Comparison of ENCODE assay signal across 9 mouse cellular contexts in the genomic region with DNA sequence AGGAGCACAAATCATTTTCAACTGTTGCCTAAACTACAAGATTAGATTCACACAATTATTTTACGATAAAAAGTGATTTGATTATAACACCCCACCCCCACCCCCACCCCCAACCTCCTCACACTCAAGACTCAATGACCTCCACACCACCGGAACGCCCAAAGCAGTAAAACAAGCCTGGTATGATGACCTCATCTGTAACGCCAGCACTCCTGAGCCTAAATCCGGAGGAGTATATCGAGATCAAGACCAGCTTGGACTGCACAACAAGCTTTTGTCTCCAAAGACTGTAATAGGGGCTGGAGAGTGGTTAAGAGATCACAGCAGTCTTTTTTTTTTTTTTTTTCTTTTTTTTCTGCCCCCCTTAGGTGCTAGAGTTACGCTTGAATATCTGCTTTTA. TPM values are rescaled to one million over a fixed set of nuclear protein-coding genes. Genes with fewer than 3 reads are reported as not detected.
DNase-seq lines count a peak whose midpoint lies in the region; ATAC-seq and TF ChIP-seq lines count a peak whose summit lies in the region.
"Had no signal": no experiment of that assay in that cellular context is flagged by ENCODE, and none has a peak within 500 bp of the region (broad histone marks: within the 10 kb centered on the region; RNA-seq: fewer than 3 reads in every experiment).

No protein-coding gene starts in this region.

- H3K9me3 ChIP-seq in heart, embryonic 13.5 days: no peaks in the 10 kb centered on the region
- H3K9me3 ChIP-seq in forebrain, embryonic 14.5 days (replicated peaks; ENCODE audit: control insufficient read depth, low read length): no peaks in the 10 kb centered on the region
- no peaks in the 10 kb centered on the region for H3K9me3 ChIP-seq in liver, embryonic 14.5 days (ENCODE audit: control insufficient read depth, low read length)

- ATAC-seq in heart, embryonic 13.5 days (ENCODE audit: extremely low read depth, insufficient number of reproducible peaks, low FRiP score, low TSS enrichment): no peak
- ATAC-seq in forebrain, embryonic 14.5 days: no peak
- ATAC-seq in liver, embryonic 14.5 days (ENCODE audit: insufficient read depth): no peak
- no peak for ATAC-seq in erythroid progenitor cell, adult 5-6 weeks (replicated peaks; ENCODE audit: low FRiP score, poor library complexity, severe bottlenecking)

- no peak overlapping the region for H3K27ac ChIP-seq in heart, embryonic 13.5 days (replicated peaks)
- H3K27ac ChIP-seq in forebrain, embryonic 14.5 days (ENCODE audit: low read depth, low read length): no peak overlapping the region
- H3K27ac ChIP-seq in liver, embryonic 14.5 days: no peak overlapping the region

- no peaks in the 10 kb centered on the region for H3K27me3 ChIP-seq in heart, embryonic 13.5 days (replicated peaks)
- H3K27me3 ChIP-seq in forebrain, embryonic 14.5 days (replicated peaks; ENCODE audit: control insufficient read depth, insufficient read depth, low read length): no peaks in the 10 kb centered on the region
- no peaks in the 10 kb centered on the region for H3K27me3 ChIP-seq in liver, embryonic 14.5 days (ENCODE audit: control insufficient read depth, insufficient read depth, low read length)

- TF ChIP-seq EP300 in liver, embryonic 14.5 days (IDR thresholded peaks at IDR 0.05; ENCODE audit: low read depth): no peak

- WGBS in heart, embryonic 13.5 days: 3% methylated on average over 7 of the region's 7 CpGs
- 4% methylated on average over 7 of the region's 7 CpGs for WGBS in forebrain, embryonic 14.5 days
- WGBS in liver, embryonic 14.5 days (ENCODE audit: insufficient replicate concordance): 2% methylated on average over 7 of the region's 7 CpGs

- no peak overlapping the region; the same call in 1 of the 2 replicates for H3K9ac ChIP-seq in heart, embryonic 13.5 days
- no peak overlapping the region for H3K9ac ChIP-seq in forebrain, embryonic 14.5 days (ENCODE audit: low read length)
- peak overlapping the region; percentile 19 for H3K9ac ChIP-seq in liver, embryonic 14.5 days (replicated peaks)

- TF ChIP-seq CTCF in liver, embryonic 14.5 days (IDR thresholded peaks at IDR 0.05; ENCODE audit: low read depth): no peak

- peak overlapping the region; percentile 49 for H3K4me3 ChIP-seq in heart, embryonic 13.5 days
- H3K4me3 ChIP-seq in forebrain, embryonic 14.5 days (ENCODE audit: low read depth, low read length): no peak overlapping the region
- H3K4me3 ChIP-seq in liver, embryonic 14.5 days (ENCODE audit: insufficient read depth in 1 of 2, low read depth in 2 of 2, low read length in 2 of 2): peak overlapping the region; percentile 28 to 73

- H3K36me3 ChIP-seq in heart, embryonic 13.5 days: no peaks in the 10 kb centered on the region
- H3K36me3 ChIP-seq in forebrain, embryonic 14.5 days (ENCODE audit: control insufficient read depth, insufficient read depth, low read length): no peaks in the 10 kb centered on the region
- no peaks in the 10 kb centered on the region for H3K36me3 ChIP-seq in liver, embryonic 14.5 days (replicated peaks; ENCODE audit: control insufficient read depth, insufficient read depth, low read depth)

- no peak for DNase-seq in heart, adult 8-10 months (ENCODE audit: low spot score)
- peak; percentile 92 for DNase-seq in ES-CJ7 (ENCODE audit: low read depth, low spot score)
- no peak for DNase-seq in forebrain, embryonic 14.5 days (ENCODE audit: low spot score)
- DNase-seq in liver, embryonic 14.5 days (ENCODE audit: low read depth in 3 of 3, low spot score in 3 of 3): peak in 1 of 3 experiments; percentile 68
- DNase-seq in cerebellum, adult 8-10 months: no peak
- DNase-seq in right cerebral cortex, postnatal 36 days (ENCODE audit: low spot score in 2 of 2): no peak

- peaks cover 31% of the 10 kb centered on the region; the same call in 1 of the 2 replicates for H3K4me1 ChIP-seq in heart, embryonic 13.5 days
- H3K4me1 ChIP-seq in forebrain, embryonic 14.5 days (ENCODE audit: control insufficient read depth, insufficient read depth, low read length): no peaks in the 10 kb centered on the region; the same call in 1 of the 2 replicates
- peaks cover 13 to 25% of the 10 kb centered on the region in 2 experiments for H3K4me1 ChIP-seq in liver, embryonic 14.5 days (replicated peaks; ENCODE audit: control insufficient read depth in 2 of 2, insufficient read depth in 2 of 2, low read length in 1 of 2)

- peak overlapping the region; percentile 67 for H3K4me2 ChIP-seq in heart, embryonic 13.5 days
- peak overlapping the region; percentile 20; the same call in 1 of the 2 replicates for H3K4me2 ChIP-seq in forebrain, embryonic 14.5 days (ENCODE audit: low read length)
- H3K4me2 ChIP-seq in liver, embryonic 14.5 days (ENCODE audit: low read depth): peak overlapping the region; percentile 60

RNA-seq across cellular contexts. Expression of a gene that starts 9.1 kb away (rescaled TPM):
- 5.2 and 6.3 TPM in 2 replicates for polyA plus RNA-seq in heart, embryonic 13.5 days (2015; fragmentation: Nextera tagmentation; extraction: Ambion mirVana)
- 1 to 10 TPM in 1 of 4 experiments, under 1 TPM in 3; 0.46 to 1.0 (median 0.83) TPM for total RNA-seq in heart, adult 8-10 months (2022)
- polyA plus RNA-seq in forebrain, embryonic 14.5 days (2014; fragmentation: Nextera tagmentation; extraction: Ambion mirVana): 28.3 and 34.9 TPM in 2 replicates
- 0.30 and 0.41 TPM in 2 replicates for polyA plus RNA-seq in liver, embryonic 14.5 days (2012; rRNA removed)
- 0.50 and 0.82 TPM in 2 replicates for polyA plus RNA-seq in liver, embryonic 14.5 days (2014; fragmentation: Nextera tagmentation; extraction: Ambion mirVana)
- not detected in 2 replicates for total RNA-seq in erythroid progenitor cell, adult 5-6 weeks (2015; ENCODE audit: low replicate concordance)
- 1.3 TPM in 1 of 2 replicates, not detected in the other for total RNA-seq in erythroid progenitor cell, adult 5-6 weeks (2017; ENCODE audit: low replicate concordance)

RNA-seq across cellular contexts. Expression of a gene that starts 45.2 kb away (rescaled TPM):
- 0.05 and 0.07 TPM in 2 replicates for polyA plus RNA-seq in heart, embryonic 13.5 days (2015; fragmentation: Nextera tagmentation; extraction: Ambion mirVana)
- not detected for total RNA-seq in heart, adult 8-10 months (2022)
- 0.14 TPM in 1 of 2 replicates, not detected in the other for polyA plus RNA-seq in forebrain, embryonic 14.5 days (2014; fragmentation: Nextera tagmentation; extraction: Ambion mirVana)
- polyA plus RNA-seq in liver, embryonic 14.5 days (2012; rRNA removed): not detected in 2 replicates
- polyA plus RNA-seq in liver, embryonic 14.5 days (2014; fragmentation: Nextera tagmentation; extraction: Ambion mirVana): not detected in 2 replicates
- total RNA-seq in erythroid progenitor cell, adult 5-6 weeks (2015; ENCODE audit: low replicate concordance): not detected in 2 replicates
- total RNA-seq in erythroid progenitor cell, adult 5-6 weeks (2017; ENCODE audit: low replicate concordance): not detected in 2 replicates
- polyA plus RNA-seq: large intestine, adult 2 months had no signal
